Mouse (Mus musculus) liver, embryonic 13.5 days (tissue): ENCODE data around the gene Tmem54. TPM values are rescaled to one million over a fixed set of nuclear protein-coding genes. Genes with fewer than 3 reads are reported as not detected.

Experiments
- ATAC-seq: fragments of 200-750 bp; cut with Nextera tagmentation; 2 replicates; pipeline ENCODE4 v1.8.0; 2017; ENCODE audit warnings: low read depth, mild to moderate bottlenecking, moderate number of reproducible peaks, moderate library complexity
- DNase-seq: peaks from one replicate; pipeline ENCODE4 v3.0.0; 2022
- H3K27ac ChIP-seq: fragments of 300-500 bp; sonication (generic); 2 replicates; pipeline ENCODE4 v1.5.1; 2015; ENCODE audit warnings: moderate library complexity, mild to moderate bottlenecking, inconsistent platforms
- H3K27me3 ChIP-seq: fragments of 300-500 bp; sonication (generic); 2 replicates; pipeline ENCODE4 v1.6.1; 2015; ENCODE audit warnings: mild to moderate bottlenecking, inconsistent platforms
- H3K36me3 ChIP-seq: fragments of 300-500 bp; sonication (generic); 2 replicates; pipeline ENCODE4 v1.6.1; 2015; ENCODE audit warnings: mild to moderate bottlenecking, inconsistent platforms
- H3K4me1 ChIP-seq: fragments of 300-500 bp; sonication (generic); replicated peaks from 2 replicates; pipeline ENCODE4 v1.6.1; 2015; ENCODE audit warnings: inconsistent platforms
- H3K4me2 ChIP-seq: fragments of 300-500 bp; sonication (generic); 2 replicates; pipeline ENCODE4 v1.6.1; 2015; ENCODE audit warnings: inconsistent platforms, mild to moderate bottlenecking, moderate library complexity
- H3K4me3 ChIP-seq: fragments of 300-500 bp; sonication (generic); replicated peaks from 2 replicates; pipeline ENCODE4 v1.5.1; 2015; ENCODE audit warnings: mild to moderate bottlenecking, inconsistent platforms
- H3K9ac ChIP-seq: fragments of 300-500 bp; sonication (generic); 2 replicates; pipeline ENCODE4 v1.6.1; 2015; ENCODE audit warnings: mild to moderate bottlenecking, inconsistent platforms
- H3K9me3 ChIP-seq: fragments of 300-500 bp; sonication (generic); replicated peaks from 2 replicates; pipeline ENCODE4 v1.6.1; 2016; ENCODE audit warnings: inconsistent platforms
- WGBS: fragments of 180-500 bp; shearing (Covaris S2); methylation state at CpG from one replicate; pipeline ENCODE4 v1.1.7; 2015; ENCODE audit not compliant: insufficient replicate concordance; 5-methylcytosine and 5-hydroxymethylcytosine counted together
- polyA plus RNA-seq: library from polyadenylated mRNA; unstranded; fragments of >200 nt; fragmentation: Nextera tagmentation; extraction: Ambion mirVana; gene quantifications from 2 replicates; pipeline ENCODE4 v1.2.1, GENCODE M21; 2015

Gene Tmem54
- polyA plus RNA-seq, 1 experiment from 2014 or later, result 2.1 TPM

DNA sequence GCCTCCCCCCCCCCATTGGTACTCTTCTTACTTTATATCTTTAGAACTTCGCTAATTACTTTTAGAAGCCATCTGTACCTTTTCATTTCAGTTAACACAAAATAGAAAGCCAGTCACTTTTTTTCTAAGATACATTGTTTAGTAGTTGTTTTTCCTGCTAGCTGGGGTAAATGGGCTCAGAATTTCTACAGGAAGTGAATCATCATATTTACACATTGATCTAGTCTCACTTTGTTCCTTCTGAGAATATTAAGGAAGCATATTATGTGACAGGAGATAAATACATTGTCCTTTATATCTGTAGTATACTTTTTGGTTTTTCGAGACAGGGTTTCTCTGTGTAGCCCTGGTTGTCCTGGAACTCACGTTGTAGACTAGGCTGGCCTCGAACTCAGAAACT is 36.5 kb upstream of the Tmem54 start:
- no peak for DNase-seq
- no peaks in the 10 kb centered on the region for H3K9me3 ChIP-seq
- H3K4me1 ChIP-seq, result 0 out of 2 replicates have a peak, but pooled peaks cover 3% of the 10 kb centered on the region
- peaks cover 11% of the 10 kb centered on the region for H3K36me3 ChIP-seq
- no peak for ATAC-seq
- no peak overlapping the region for H3K9ac ChIP-seq
- no peak overlapping the region for H3K27ac ChIP-seq
- no peaks in the 10 kb centered on the region for H3K27me3 ChIP-seq
- 75% methylated on average over 4 of the region's 4 CpGs for WGBS
- no peak overlapping the region for H3K4me3 ChIP-seq
- H3K4me2 ChIP-seq, result no peak overlapping the region

DNA sequence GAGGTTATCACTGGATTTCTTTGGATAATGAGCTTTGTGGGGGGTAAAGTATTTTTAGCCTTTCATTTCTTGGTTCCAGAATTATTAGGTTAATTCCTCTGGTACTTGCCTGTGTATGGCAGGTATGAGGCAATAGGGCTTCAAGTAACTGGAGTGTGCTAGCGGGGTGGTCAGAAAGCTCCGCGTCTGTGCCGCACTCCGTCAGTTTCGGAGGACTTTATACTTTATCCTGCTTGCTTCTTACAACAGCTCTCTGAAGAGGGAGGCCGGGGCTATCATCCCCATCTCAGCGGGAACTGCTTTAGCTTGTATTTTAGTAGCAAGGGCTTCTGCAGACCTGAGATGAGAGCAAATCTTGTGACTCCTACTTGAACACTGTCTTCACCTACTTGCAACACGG is 26.2 kb upstream of the Tmem54 start:
- no peak overlapping the region for H3K27ac ChIP-seq
- H3K9ac ChIP-seq, result no peak overlapping the region
- no peak overlapping the region for H3K4me2 ChIP-seq
- no peaks in the 10 kb centered on the region for H3K9me3 ChIP-seq
- no peaks in the 10 kb centered on the region for H3K27me3 ChIP-seq
- no peaks in the 10 kb centered on the region for H3K4me1 ChIP-seq
- no peak overlapping the region for H3K4me3 ChIP-seq
- DNase-seq (no peak), ATAC-seq (no peak)
- H3K36me3 ChIP-seq, result peaks cover 89% of the 10 kb centered on the region
- WGBS, result 88% methylated on average over 9 of the region's 9 CpGs

DNA sequence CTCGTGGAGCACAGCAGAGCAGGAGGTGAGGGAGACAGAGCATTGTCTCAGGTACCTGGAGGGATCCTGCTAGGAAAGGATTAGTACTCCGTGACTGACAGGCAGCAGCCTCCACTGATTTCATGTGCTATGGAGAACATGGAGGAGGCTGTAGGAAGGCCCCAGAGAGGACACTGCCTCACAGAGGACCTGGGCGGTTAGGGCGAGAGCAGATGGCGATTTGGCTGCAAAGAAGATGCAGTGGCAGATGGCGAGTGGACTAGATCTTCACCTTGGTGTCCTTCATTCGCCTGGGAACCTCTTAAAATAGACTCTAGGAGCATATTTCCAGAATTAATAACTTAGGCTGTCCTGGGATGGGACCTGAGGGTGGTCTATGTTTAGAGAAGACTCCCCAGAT is 24.3 kb upstream of the Tmem54 start:
- H3K27ac ChIP-seq, result no peak overlapping the region
- no peak for DNase-seq
- no peak overlapping the region for H3K4me3 ChIP-seq
- peaks cover 83% of the 10 kb centered on the region for H3K36me3 ChIP-seq
- WGBS, result 79% methylated on average over 7 of the region's 7 CpGs
- no peaks in the 10 kb centered on the region for H3K4me1 ChIP-seq
- H3K9me3 ChIP-seq, result no peaks in the 10 kb centered on the region
- ATAC-seq, result no peak
- no peak overlapping the region for H3K9ac ChIP-seq
- H3K27me3 ChIP-seq, result no peaks in the 10 kb centered on the region
- no peak overlapping the region for H3K4me2 ChIP-seq

DNA sequence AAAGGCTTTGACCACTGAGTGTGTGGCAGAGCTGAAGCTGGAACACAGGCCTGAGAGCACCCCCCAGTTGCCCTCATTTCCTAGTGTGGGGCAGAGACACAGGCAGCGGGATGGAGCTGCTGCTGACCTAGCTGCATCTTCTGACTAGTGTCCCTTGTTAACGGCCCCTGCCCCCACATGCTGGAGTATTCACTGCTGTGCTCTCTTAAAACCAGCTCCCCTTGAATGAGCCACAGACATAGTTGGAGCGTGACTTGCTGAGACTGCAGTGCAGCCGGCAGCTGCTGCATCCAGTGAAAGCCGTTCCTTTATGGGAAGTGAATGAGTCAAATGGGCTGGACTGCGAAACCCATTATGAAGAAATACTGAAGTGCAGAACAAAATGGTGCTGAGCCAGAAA is 23.8 kb upstream of the Tmem54 start:
- Histone ChIP-seq H3K9me3 (no peaks in the 10 kb centered on the region), H3K4me2 (no peak overlapping the region), H3K27ac (no peak overlapping the region), H3K27me3 (no peaks in the 10 kb centered on the region), H3K4me1 (no peaks in the 10 kb centered on the region), H3K36me3 (peaks cover 79% of the 10 kb centered on the region), H3K4me3 (no peak overlapping the region), H3K9ac (no peak overlapping the region)
- no peak for DNase-seq
- 74% methylated on average over 6 of the region's 6 CpGs for WGBS
- no peak for ATAC-seq

DNA sequence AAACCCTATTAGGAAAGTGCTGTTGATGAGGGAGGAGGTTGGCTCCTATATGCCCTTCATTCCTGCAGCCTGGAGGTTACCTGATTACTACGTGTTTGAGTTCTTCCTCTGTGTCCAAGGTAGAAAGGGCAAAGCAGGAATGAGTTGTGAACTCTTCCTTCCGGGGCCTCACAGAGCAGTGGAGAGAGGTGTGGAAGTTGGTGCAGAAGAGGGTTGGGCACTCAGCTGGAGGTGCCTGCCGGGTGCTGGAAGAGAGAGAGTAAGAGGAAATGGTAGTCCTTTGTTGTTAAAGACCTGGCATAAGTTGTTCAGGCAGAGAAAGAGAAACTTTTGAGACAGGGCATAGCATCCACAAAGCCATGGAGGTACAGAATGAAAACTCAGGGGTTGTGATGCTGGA is 23.4 kb upstream of the Tmem54 start:
- WGBS, result 78% methylated on average over 3 of the region's 3 CpGs
- DNase-seq (no peak), ATAC-seq (no peak)
- peaks cover 75% of the 10 kb centered on the region for H3K36me3 ChIP-seq
- no peak overlapping the region for H3K4me2 ChIP-seq
- H3K27me3 ChIP-seq, result no peaks in the 10 kb centered on the region
- no peak overlapping the region for H3K4me3 ChIP-seq
- H3K4me1 ChIP-seq, result no peaks in the 10 kb centered on the region
- no peaks in the 10 kb centered on the region for H3K9me3 ChIP-seq
- no peak overlapping the region for H3K27ac ChIP-seq
- H3K9ac ChIP-seq, result no peak overlapping the region

DNA sequence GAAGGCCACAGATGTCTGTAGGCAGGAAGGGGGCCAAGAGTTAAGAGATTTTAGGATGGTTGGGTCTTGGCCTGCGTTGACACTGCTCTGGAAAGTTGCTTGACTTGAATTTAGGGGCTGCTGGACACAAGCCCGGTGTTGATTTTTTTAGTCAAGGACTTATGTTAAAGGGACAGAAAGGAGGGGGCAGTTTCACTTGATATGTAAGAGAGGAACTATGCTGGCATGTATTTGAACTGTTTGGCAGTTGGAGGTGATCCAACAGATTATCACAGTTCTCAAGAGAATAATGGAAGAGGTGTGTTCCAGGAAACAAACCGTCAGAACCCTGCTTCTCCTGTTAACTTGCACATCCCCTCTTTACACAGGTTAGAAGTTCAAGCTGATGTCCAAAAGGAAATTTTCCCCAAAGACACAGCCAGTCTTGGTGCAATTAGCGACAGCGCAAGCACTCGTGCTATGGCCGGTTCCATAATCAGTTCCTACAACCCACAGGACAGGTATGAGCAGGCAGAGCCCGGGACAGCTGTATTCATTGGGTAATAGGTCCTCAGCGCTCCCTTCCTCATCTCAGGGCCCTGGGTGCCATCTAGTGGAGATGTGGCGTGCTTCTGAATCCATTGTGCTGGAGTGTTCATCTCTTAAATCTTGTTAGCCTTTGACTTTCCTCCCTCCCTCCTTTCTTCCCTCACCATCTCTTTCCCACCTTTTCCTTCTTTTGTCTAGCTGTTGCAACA is 22.8 kb upstream of the Tmem54 start:
- Histone ChIP-seq H3K4me2 (no peak overlapping the region), H3K27me3 (0 out of 2 replicates have a peak, but pooled peaks cover 2% of the 10 kb centered on the region), H3K9ac (no peak overlapping the region), H3K4me1 (no peaks in the 10 kb centered on the region), H3K9me3 (no peaks in the 10 kb centered on the region), H3K27ac (no peak overlapping the region), H3K4me3 (no peak overlapping the region), H3K36me3 (peaks cover 70% of the 10 kb centered on the region)
- DNase-seq (peak; percentile 43), ATAC-seq (peak; percentile 29; the same call in 1 of the 2 replicates)
- WGBS, result 43% methylated on average over 10 of the region's 10 CpGs

DNA sequence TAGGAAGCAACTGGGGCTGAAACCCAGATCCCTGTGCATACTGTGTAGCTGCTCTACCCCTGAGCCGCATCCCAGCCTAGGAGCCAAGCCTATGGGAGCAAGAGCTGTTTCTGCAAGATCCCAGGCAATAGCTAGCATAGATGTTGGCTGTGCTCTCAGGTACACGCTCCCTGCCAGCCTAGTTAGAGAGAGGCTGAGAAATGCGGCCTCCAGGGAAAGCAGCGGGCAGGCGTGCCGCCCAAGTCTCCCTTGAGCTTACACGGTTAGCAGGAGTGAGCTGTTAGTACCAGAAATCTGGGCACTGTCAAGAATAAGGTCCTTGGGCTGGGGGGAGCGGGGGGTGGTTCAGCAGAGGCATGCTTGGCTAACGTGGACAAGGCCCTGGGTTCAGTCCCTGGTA is 20.5 kb upstream of the Tmem54 start:
- H3K36me3 ChIP-seq, result peaks cover 49% of the 10 kb centered on the region
- no peaks in the 10 kb centered on the region for H3K9me3 ChIP-seq
- H3K27ac ChIP-seq, result no peak overlapping the region
- no peaks in the 10 kb centered on the region for H3K4me1 ChIP-seq
- ATAC-seq (no peak), DNase-seq (no peak)
- H3K9ac ChIP-seq, result no peak overlapping the region
- no peak overlapping the region for H3K4me2 ChIP-seq
- 0 out of 2 replicates have a peak, but pooled peaks cover 2% of the 10 kb centered on the region for H3K27me3 ChIP-seq
- 90% methylated on average over 9 of the region's 9 CpGs for WGBS
- H3K4me3 ChIP-seq, result no peak overlapping the region

DNA sequence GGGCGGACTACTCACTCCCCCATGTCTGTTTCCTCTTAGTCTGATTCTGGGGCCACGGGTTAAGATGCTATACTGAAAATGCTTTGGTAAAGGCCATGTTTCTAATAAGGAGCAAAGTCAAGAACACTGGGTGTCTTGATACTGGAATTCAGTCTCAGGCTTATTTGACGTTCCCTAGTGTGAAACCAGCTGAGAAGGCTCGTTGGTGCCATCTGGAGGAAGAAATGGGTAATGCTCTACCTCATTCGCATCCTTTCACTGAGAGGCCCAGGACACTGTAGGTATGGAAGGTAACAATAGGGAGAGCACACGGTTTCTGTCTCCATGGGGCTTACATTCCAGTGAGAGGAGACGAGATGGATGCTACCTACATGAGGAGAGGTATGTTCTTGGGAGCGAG is 19.3 kb upstream of the Tmem54 start:
- Histone ChIP-seq H3K9me3 (no peaks in the 10 kb centered on the region), H3K27ac (no peak overlapping the region), H3K9ac (no peak overlapping the region), H3K27me3 (0 out of 2 replicates have a peak, but pooled peaks cover 2% of the 10 kb centered on the region), H3K4me1 (no peaks in the 10 kb centered on the region), H3K36me3 (peaks cover 38% of the 10 kb centered on the region), H3K4me3 (no peak overlapping the region), H3K4me2 (no peak overlapping the region)
- 24% methylated on average over 8 of the region's 8 CpGs for WGBS
- peak; percentile 22 for DNase-seq
- ATAC-seq, result no peak

DNA sequence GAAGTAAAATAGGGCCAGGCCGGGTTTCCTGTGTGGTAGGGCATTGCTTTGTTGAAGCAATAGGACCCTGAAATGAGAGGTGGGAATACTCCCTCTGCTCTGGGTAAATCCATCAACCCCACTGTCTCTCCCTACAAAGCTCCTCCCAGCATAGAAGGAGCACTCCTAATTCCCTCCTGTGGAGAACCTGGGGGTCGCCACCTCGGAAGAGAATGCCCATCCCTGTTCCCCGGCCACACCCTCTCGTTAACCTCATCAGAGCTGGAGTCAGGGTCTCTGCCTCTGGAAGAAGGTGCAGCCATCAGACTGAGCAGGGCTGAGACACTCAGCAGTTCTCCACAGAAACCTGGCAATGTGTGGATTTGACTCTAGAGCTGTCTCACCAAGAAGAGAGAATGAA is 17.5 kb upstream of the Tmem54 start:
- Histone ChIP-seq H3K4me2 (no peak overlapping the region), H3K27ac (no peak overlapping the region), H3K9me3 (no peaks in the 10 kb centered on the region), H3K9ac (no peak overlapping the region), H3K36me3 (peaks cover 25% of the 10 kb centered on the region), H3K27me3 (0 out of 2 replicates have a peak, but pooled peaks cover 2% of the 10 kb centered on the region), H3K4me1 (no peaks in the 10 kb centered on the region), H3K4me3 (no peak overlapping the region)
- no peak for DNase-seq
- WGBS, result 51% methylated on average over 5 of the region's 5 CpGs
- no peak for ATAC-seq

DNA sequence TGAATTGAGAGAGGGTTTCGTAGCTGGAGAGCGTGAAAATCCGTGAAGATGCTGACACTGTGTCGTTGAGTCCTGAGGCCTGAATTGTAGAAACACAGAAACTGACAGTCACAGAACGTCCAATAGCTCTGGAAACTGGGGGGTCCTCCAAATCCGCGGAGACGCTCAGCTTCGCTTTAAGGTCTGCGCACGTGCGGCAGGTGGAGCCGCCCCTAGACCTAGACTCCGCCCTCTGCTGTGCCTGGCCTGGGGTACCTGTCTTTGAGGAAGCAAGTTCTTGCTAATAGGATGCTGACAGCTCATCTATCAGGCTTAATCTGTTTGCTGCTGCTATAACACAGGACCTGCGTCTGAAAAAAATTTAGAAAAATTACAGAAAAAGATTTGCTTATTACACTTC is 10.1 kb upstream of the Tmem54 start:
- Histone ChIP-seq H3K4me1 (no peaks in the 10 kb centered on the region), H3K36me3 (no peaks in the 10 kb centered on the region), H3K27me3 (peaks cover 21% of the 10 kb centered on the region), H3K9ac (no peak overlapping the region), H3K27ac (no peak overlapping the region), H3K4me2 (no peak overlapping the region), H3K9me3 (no peaks in the 10 kb centered on the region), H3K4me3 (no peak overlapping the region)
- WGBS, result 29% methylated on average over 15 of the region's 15 CpGs
- DNase-seq, result no peak
- ATAC-seq, result no peak

DNA sequence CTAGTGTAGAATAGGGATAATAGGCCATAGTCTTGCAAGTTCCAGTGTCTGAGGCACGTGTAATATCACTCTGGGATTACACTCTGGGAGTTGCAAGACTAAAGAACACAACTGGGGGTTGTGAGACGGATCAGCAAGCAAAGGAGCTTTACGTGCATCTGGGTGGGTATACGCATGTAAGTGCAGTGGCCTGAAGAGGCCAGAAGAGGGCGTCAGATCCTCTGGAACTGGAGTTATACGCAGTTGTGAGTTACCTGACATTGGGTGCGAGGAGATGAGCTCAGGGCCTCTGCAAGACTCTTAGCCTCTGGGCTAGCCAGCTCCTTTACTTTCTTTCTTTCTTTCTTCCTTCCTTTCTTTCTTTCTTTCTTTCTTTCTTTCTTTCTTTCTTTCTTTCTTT is 8.3 kb upstream of the Tmem54 start:
- peaks cover 21% of the 10 kb centered on the region for H3K27me3 ChIP-seq
- no peaks in the 10 kb centered on the region for H3K9me3 ChIP-seq
- H3K27ac ChIP-seq, result no peak overlapping the region
- DNase-seq, result no peak
- H3K4me3 ChIP-seq, result no peak overlapping the region
- no peak overlapping the region for H3K4me2 ChIP-seq
- ATAC-seq, result no peak
- H3K36me3 ChIP-seq, result no peaks in the 10 kb centered on the region
- 57% methylated on average over 7 of the region's 7 CpGs for WGBS
- H3K4me1 ChIP-seq, result 0 out of 2 replicates have a peak, but pooled peaks cover under 1% of the 10 kb centered on the region
- H3K9ac ChIP-seq, result no peak overlapping the region

DNA sequence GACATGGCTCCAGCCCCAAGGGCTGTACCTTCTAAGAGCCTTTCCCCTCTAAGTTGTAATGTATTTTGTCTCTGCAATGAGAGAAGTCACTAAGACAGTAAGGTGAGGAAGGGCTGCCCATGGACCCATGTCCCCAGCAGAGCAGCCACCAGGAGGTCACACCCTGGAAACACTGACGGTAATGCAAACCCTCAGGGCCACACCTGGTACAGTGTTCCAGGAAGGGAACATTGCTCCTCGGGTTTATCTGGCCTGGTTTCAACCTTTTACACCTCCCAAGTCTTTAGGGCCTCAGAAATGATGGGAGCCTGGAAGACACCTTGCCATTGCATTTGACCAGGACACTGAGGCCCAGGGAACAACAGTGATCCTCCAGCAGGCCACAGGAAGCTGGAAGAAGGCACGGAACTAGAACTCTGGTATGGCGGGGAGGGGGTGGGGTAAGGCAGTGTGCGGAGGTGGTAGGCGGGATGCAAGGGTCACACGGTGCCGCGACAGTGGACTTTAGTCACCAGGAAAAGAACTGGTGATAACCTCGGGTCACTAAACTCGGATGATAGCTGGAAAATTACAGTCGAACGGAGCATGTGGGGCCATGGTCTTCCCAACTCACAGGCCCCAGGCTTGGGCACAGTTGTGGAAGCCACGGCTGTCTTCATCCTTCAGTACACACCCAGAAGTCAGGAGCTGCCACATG is 3.1 kb upstream of the Tmem54 start:
- Histone ChIP-seq H3K27ac (no peak overlapping the region), H3K9ac (no peak overlapping the region), H3K4me3 (no peak overlapping the region), H3K4me2 (no peak overlapping the region), H3K27me3 (peaks cover 42% of the 10 kb centered on the region), H3K4me1 (peaks cover 22% of the 10 kb centered on the region), H3K9me3 (no peaks in the 10 kb centered on the region), H3K36me3 (no peaks in the 10 kb centered on the region)
- ATAC-seq (peak; percentile 42), DNase-seq (no peak)
- 61% methylated on average over 14 of the region's 14 CpGs for WGBS
